Mouse (Mus musculus): ENCODE data around the gene Cyp3a13. TPM values are rescaled to one million over a fixed set of nuclear protein-coding genes. Genes with fewer than 3 reads are reported as not detected.
"Not testable (repeated sequence)": the region's sequence is repeated elsewhere in the genome, so short reads cannot be mapped to it uniquely, and the experiment has no call there.

The Cyp3a13 gene
- polyA plus RNA-seq, 1 experiment from 2014 or later = not detected

GRCm38 (mm10) chr5:137856870-137857269 is 64.5 kb downstream of the Cyp3a13 start:
- H3K27me3 ChIP-seq (ENCODE audit: control insufficient read depth, insufficient read depth, low read length); H3K4me3 ChIP-seq (ENCODE audit: low read depth, low read length); H3K4me2 ChIP-seq; H3K36me3 ChIP-seq (ENCODE audit: control insufficient read depth, insufficient read depth, low read length); H3K27ac ChIP-seq (ENCODE audit: low read depth, low read length); ATAC-seq (ENCODE audit: low FRiP score); H3K9ac ChIP-seq (ENCODE audit: low read length); DNase-seq (ENCODE audit: low spot score, missing footprints); H3K4me1 ChIP-seq (ENCODE audit: control insufficient read depth, insufficient read depth, low read length); H3K9me3 ChIP-seq (ENCODE audit: control insufficient read depth, low read length): not testable (repeated sequence)
- 74% methylated on average over 4 of the region's 5 CpGs for WGBS

GRCm38 (mm10) chr5:137854907-137855306 is 66.5 kb downstream of the Cyp3a13 start:
- H3K9me3 ChIP-seq (ENCODE audit: control insufficient read depth, low read length); H3K36me3 ChIP-seq (ENCODE audit: control insufficient read depth, insufficient read depth, low read length); ATAC-seq (ENCODE audit: low FRiP score); H3K4me1 ChIP-seq (ENCODE audit: control insufficient read depth, insufficient read depth, low read length); H3K9ac ChIP-seq (ENCODE audit: low read length); H3K4me2 ChIP-seq; H3K27me3 ChIP-seq (ENCODE audit: control insufficient read depth, insufficient read depth, low read length); DNase-seq (ENCODE audit: low spot score, missing footprints); H3K27ac ChIP-seq (ENCODE audit: low read depth, low read length); H3K4me3 ChIP-seq (ENCODE audit: low read depth, low read length): not testable (repeated sequence)
- WGBS = 86% methylated on average over 3 of the region's 3 CpGs

- H3K4me2 ChIP-seq; H3K4me3 ChIP-seq (ENCODE audit: low read depth, low read length); H3K27ac ChIP-seq (ENCODE audit: low read depth, low read length); H3K9me3 ChIP-seq (ENCODE audit: control insufficient read depth, low read length); DNase-seq (ENCODE audit: low spot score, missing footprints); H3K9ac ChIP-seq (ENCODE audit: low read length); H3K27me3 ChIP-seq (ENCODE audit: control insufficient read depth, insufficient read depth, low read length); ATAC-seq (ENCODE audit: low FRiP score); H3K4me1 ChIP-seq (ENCODE audit: control insufficient read depth, insufficient read depth, low read length); H3K36me3 ChIP-seq (ENCODE audit: control insufficient read depth, insufficient read depth, low read length): not testable (repeated sequence)
- WGBS = 81% methylated on average over 1 of the region's 1 CpGs
These were observed 71.1 kb downstream of the Cyp3a13 start for GRCm38 (mm10) chr5:137850313-137850712.

Other genes with a start within 250 kb of the Cyp3a13 start
- 13.6 and 14.9 TPM in 2 replicates for gene Agfg2, start 236.9 kb downstream of the Cyp3a13 start, polyA plus RNA-seq (2014; fragmentation: Nextera tagmentation; extraction: Ambion mirVana)
- gene Nyap1, start 180.0 kb downstream of the Cyp3a13 start, polyA plus RNA-seq (2014; fragmentation: Nextera tagmentation; extraction: Ambion mirVana) = 4.8 TPM in 2 replicates
- 47.0 and 62.9 TPM in 2 replicates for gene Tsc22d4, start 175.9 kb downstream of the Cyp3a13 start, polyA plus RNA-seq (2014; fragmentation: Nextera tagmentation; extraction: Ambion mirVana)
- 73.3 and 83.1 TPM in 2 replicates for gene Ppp1r35, start 142.8 kb downstream of the Cyp3a13 start, polyA plus RNA-seq (2014; fragmentation: Nextera tagmentation; extraction: Ambion mirVana)
- 11.4 and 11.5 TPM in 2 replicates for gene Mepce, start 134.0 kb downstream of the Cyp3a13 start, polyA plus RNA-seq (2014; fragmentation: Nextera tagmentation; extraction: Ambion mirVana)
- gene Zcwpw1, start 133.8 kb downstream of the Cyp3a13 start, polyA plus RNA-seq (2014; fragmentation: Nextera tagmentation; extraction: Ambion mirVana) = 11.4 and 14.8 TPM in 2 replicates
- 0.18 and 0.72 TPM in 2 replicates for gene Pilra, start 85.3 kb downstream of the Cyp3a13 start, polyA plus RNA-seq (2014; fragmentation: Nextera tagmentation; extraction: Ambion mirVana)
- gene Pilrb1, start 63.5 kb downstream of the Cyp3a13 start, polyA plus RNA-seq (2014; fragmentation: Nextera tagmentation; extraction: Ambion mirVana) = not detected in 2 replicates
- not detected in 2 replicates for gene Pilrb2, start 49.8 kb downstream of the Cyp3a13 start, polyA plus RNA-seq (2014; fragmentation: Nextera tagmentation; extraction: Ambion mirVana)
- not detected in 2 replicates for gene Gjc3, start 41.5 kb upstream of the Cyp3a13 start, polyA plus RNA-seq (2014; fragmentation: Nextera tagmentation; extraction: Ambion mirVana)
- gene Azgp1, start 59.9 kb upstream of the Cyp3a13 start, polyA plus RNA-seq (2014; fragmentation: Nextera tagmentation; extraction: Ambion mirVana) = not detected in 2 replicates
- not detected in 2 replicates for gene Smok3a, start 99.6 kb upstream of the Cyp3a13 start, polyA plus RNA-seq (2014; fragmentation: Nextera tagmentation; extraction: Ambion mirVana)
- not detected in 2 replicates for gene Smok3b, start 99.8 kb upstream of the Cyp3a13 start, polyA plus RNA-seq (2014; fragmentation: Nextera tagmentation; extraction: Ambion mirVana)
- gene Smok3c, start 131.6 kb upstream of the Cyp3a13 start, polyA plus RNA-seq (2014; fragmentation: Nextera tagmentation; extraction: Ambion mirVana) = not detected in 2 replicates
- 39.1 and 45.0 TPM in 2 replicates for gene Zkscan1, start 163.5 kb upstream of the Cyp3a13 start, polyA plus RNA-seq (2014; fragmentation: Nextera tagmentation; extraction: Ambion mirVana)
- gene Zscan21, start 195.3 kb upstream of the Cyp3a13 start, polyA plus RNA-seq (2014; fragmentation: Nextera tagmentation; extraction: Ambion mirVana) = 113 and 122 TPM in 2 replicates
- 27.4 and 32.9 TPM in 2 replicates for gene Zfp113, start 234.1 kb upstream of the Cyp3a13 start, polyA plus RNA-seq (2014; fragmentation: Nextera tagmentation; extraction: Ambion mirVana)
- 262 and 293 TPM in 2 replicates for gene Cops6, start 239.5 kb upstream of the Cyp3a13 start, polyA plus RNA-seq (2014; fragmentation: Nextera tagmentation; extraction: Ambion mirVana)

Data from midbrain, embryonic 11.5 days (tissue).